Mouse (Mus musculus) heart, adult 8-10 months (tissue): ENCODE data around the gene Tom1l2. TPM values are rescaled to one million over a fixed set of nuclear protein-coding genes. Genes with fewer than 3 reads are reported as not detected.
A peak's percentile ranks its signal among the peaks of the same experiment; 100 is the strongest.

ENCODE experiments used
- DNase-seq: peaks from one replicate; pipeline ENCODE4 v3.0.0; 2022; ENCODE audit warnings: low spot score
- total RNA-seq, 4 experiments: library from RNA; stranded (reverse); gene quantifications; 2 replicates each; pipeline ENCODE4 v1.2.4; 2022

The Tom1l2 gene
- total RNA-seq: 100 to 1,000 TPM; 121 to 134 (median 127) TPM

DNA sequence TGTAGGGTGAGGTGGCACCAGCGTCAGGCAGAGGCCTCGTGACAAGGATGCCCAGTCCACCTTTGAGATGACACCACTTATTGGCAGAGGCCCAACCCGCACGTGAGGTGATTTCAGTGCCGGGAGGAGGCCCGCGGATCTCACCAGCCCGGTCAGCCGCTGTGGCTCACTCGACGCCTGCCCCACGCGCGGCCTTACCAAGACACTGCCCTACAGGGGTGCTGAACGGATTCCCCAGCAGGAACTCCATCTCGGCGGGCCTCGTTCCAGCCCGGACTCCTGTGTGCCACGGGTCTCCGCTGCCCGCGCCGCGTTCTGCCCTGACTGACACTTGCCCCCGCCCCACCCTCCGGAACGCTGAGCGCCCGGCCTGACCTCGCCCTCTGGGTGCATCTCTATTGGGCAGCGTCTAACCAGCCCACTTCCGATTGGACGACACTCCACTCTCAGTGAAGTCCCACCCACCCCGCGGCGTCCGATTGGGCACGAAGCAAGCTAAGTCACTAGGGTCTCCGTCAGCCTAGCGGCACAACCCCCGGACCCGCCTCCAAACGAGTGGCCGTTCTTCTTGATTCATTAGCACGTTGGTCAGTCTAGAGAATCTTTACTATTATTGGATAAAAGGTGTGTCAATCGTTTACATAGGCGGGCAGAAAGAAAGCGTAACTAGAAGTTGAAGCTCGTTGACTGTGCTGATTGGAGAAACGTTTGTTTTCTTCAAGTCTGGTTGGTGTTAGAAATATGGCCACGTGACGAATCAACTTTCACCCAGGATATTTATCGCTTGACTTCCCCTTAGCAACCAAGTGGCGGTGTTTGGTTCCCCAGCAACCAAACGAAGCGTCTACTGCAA is at the start of gene Tom1l2, which contains the start of gene Drc3:
TSS of gene Tom1l2 (minus strand) at position 347 of the 853 bp plus-strand sequence.
TSS of gene Drc3 (plus strand) at position 771 of the 853 bp plus-strand sequence.
- DNase-seq: peak; percentile 100

DNA sequence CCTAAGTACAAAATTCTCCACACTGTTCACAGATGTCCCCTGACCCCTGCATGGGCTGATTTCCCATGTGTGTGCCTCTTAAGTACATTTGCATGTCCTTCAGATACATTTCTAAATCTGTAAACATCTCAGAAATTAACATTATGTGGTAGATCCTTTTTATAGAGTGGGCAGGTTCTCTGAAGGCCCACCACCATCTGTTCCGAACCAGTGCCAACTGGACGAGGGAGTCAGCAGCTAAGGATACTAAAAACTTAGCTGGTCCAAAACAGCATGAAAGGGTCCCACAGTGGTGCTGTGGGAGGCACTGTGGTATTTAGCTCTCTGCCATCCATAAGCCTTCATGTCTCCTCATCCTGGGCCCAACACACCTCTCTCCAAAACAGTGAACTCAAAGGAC is 44.5 kb upstream of the Tom1l2 start:
- no peak for DNase-seq

DNA sequence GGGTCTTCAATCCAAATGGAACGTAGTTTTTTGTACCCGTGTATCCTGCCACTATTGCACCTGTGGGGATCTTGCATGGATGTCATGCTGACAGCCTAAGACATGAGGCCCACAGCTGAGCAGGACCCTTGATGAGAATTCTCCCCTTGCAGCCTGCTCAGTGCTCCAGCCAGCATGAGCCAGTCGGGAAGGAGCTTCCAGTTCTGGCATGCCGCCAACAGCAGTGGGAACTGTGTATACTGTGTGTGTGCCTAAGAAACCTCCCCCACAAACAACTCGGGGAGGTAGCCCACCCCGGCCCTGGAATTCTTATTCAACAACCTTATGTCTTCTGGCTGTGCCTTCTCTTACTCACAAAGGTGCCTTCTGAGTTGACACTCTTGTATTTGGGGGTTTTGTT is 43.8 kb upstream of the Tom1l2 start:
- DNase-seq: no peak

DNA sequence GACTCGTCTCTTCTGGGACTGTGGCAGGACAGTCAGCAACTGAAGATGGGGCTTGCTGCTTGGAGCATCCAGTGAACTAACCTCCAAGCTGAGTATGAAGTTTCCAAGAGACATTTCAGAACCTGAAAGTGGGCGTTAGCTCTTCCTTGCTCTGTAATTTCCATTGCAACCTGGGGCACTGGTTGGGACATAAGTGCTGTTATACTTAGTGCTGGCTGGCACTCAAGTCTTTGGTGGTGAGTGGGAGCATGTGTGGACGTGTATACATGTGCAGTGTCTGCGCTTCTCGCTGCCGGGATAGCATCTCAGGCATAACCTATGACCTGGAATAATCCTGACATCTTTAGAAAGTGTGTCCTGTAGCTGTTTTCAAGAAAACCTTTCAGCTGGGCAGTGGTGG is 38.6 kb upstream of the Tom1l2 start:
- no peak for DNase-seq

DNA sequence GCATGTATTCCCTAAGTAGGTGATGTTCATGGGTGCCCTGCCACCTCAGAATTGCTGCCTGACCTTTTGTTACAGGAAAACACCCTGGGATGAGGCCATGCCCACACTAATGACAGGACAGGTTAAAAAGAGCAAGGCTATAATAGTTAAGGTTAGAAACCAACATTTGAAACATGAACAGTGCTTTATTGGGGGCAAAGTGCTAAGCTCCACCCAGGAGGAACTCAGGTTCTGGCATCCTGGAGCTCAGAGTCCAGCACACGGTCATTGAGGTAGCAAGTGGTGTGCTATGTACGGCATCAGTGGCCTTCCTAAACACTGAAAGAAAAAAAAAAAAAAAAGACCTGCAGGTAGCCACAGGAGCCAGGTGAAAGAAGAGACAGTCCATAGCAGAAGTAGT is 35.2 kb upstream of the Tom1l2 start:
- DNase-seq: no peak

DNA sequence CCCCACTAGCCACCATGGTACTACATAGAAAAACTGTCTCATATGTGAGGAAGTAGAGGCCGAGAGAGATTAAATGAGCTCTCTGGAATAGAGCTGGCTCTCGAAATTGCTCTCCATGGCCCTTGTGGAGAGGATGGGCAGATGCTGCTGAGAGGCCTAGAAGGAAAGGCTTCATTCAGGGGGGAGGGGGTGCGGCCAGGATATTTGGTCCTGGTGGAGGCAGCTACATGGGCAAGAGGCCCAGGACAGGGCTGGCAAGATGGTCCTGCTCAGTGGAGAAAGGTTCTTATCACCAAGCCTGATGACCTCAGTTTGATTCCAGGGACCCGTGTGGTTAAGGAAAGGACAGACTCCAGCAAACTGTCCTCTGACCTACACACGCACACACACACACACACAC is 33.2 kb upstream of the Tom1l2 start:
- DNase-seq: no peak

DNA sequence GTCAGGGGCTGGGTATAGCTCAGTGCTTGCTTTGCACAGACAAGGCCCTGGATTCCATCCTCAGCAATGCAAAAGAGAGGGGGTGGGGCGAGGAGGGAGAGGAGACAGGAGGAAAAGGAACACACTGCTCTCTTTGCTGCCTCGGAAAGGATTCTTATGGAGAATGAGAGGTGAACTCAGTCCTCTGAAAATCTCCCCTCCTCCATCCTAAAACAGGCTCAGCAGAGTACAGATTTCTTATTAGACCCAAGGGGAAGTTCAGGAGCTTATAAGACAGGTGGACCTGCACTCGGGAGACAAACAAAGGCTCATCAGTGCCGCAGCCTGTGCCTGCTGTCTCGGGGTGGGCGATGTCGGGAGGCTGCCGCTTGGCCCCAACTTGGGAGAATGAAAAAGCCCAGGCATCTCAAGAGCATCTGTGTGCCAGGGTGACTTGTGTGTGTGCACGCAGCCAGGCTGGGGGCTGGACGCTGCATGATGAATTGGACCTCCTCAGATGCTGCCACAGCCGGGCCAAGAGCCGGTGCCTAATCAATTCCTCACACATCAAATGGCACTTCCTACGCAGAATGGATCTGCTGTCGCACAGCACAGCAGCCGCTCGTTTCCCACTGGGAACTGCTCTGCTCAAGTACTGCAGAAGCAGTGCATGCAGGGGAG is 32.2 kb upstream of the Tom1l2 start:
- DNase-seq: no peak

DNA sequence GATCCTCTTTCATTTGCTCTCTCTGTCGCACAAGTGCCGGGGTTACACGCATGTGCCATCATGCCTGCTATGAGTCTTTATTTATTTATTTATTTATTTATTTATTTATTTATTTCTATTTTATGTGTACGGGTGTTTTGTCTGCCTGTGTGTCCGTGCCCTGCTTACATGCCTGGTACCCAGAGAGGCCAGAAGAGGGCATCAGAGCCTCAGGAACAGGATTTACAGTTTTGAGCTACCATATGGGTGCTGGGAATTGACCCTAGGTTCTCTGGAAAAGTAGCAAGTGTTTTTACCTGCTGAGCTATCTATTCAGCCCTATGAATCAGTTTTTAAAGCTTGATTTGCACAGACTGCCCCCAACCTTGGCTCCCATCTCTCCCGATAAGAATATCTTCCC is 30.8 kb upstream of the Tom1l2 start:
- DNase-seq: no peak

DNA sequence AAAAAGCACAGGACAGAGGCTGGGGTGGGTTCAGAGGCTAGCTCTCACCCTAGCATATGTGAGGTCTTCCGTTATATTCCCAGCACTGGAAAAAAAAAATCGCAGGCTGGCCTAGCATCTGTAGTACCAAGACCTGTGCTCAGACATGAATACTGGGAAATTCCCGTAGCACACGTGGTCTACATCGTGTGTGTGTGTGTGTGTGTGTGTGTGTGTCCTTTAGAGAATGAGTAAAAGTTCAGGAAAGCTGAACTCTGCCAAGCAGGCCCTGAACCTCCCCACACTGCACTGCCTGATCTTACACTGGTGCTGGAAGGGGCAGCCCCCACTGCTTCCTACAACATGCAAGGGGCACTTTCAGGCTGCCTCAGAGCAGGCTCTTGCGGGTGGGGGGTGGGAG is 21.8 kb upstream of the Tom1l2 start:
- no peak for DNase-seq

DNA sequence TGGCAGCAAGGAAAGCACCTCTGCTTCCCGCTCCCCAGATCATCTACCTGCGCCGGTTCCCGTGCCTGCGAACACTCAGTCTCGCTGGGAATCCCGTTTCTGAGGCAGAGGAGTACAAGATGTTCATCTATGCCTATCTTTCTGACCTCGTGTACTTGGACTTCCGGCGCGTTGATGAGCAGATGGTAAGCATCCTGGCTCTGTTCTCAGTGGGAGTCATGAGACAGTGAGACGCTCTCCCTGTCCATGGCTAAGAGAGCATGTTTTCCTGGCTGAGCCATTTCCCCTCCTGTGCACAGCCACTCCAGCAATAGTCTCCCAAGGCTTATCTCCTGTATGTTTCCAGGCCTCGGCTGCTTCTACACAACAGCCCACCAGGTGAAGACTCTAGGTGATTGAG is 17.7 kb upstream of the Tom1l2 start:
- no peak for DNase-seq

DNA sequence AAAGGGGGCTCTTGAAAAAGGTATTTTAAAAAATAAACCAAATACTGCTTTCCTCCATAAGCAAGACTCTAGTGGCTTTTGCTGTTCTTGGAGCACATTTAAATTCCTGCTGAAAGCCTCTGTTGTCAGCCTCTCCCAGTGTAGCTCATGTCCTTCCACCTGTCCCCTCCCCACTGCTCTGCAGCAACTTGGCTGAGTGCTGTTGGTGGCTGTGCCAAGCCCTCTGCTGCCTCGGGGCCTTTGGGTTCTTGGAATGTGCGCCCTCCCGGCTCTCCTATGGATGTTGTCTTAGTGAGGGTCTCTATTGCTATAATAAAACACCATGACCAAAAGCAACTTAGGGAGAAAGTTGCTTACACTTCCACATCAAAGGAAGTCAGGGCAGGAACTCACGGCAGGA is 16.7 kb upstream of the Tom1l2 start:
- DNase-seq: no peak

DNA sequence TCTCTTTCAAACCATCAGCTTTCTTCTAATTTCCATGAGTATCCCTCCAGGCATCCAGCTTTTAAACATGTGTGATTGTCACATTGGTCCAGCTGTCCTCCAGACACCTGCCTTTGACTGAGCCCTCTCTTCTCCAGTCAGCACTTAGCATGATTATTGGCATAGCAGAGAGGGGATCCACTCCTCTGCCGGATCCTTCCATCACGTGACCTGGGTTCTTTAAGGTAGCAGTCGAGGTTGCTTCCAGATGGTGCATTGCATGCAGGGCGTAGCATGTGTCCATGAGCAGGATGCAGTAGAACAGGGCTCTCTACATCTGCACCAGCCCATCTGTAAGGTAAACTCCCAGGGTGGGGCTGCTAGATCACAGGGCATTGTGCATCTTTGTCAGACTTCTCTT is 16.2 kb upstream of the Tom1l2 start:
- DNase-seq: no peak

DNA sequence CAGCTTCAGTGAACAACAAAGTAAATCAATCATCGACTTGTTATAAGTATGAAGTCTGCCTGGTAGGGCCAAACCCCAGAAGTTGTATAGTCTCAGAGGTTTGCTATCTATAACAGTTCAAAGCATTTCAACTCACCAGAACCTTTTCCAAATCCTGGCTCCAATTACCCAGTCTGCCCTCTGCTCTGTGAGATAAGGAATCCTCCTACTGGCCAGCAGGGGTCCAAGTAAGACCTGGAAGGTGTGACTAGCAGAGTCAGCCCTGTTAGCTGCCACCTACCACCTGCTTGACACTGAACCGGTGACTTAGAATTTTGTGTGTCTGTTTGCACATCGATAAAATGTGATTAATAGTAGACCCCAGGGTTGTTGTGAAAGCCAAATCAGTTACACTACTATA is 14.6 kb upstream of the Tom1l2 start:
- no peak for DNase-seq

DNA sequence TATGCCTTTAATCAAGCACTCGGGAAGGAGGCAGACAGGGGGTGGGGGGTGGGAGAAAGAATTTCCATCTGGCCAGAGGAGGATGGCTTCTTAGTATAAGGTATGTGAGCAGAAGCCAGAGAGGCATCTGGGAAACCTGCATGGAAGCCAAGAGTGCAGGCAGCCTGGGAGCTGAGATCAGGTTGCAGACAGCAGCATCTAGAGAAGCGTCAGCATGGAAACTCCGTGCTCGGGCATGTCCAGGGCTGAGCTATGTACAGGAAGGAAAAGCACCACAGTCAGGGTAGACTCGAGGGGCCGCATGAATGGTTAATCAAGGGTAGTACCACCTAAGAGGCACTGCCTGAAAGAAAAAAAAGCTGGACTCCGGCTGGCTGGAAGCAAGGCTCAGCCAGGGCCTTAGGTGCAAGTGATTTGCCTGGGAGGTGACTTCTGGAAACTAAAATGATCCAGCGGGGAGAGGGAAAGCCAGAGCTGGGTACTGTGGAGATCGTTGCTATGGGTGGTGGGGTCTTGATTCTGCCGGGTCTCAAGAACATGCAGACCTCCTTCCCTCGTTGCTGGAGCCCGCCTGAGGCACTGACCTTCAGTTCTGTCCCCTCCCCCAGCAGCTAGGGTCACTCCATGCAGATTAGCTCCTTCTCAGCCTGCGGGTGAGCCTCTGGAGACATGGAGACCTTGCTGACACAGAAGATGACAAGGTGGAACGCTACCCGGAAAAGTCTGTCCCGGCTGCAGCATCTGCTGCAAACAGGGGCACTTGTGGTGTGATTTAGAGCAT is 13.7 kb upstream of the Tom1l2 start:
- no peak for DNase-seq

DNA sequence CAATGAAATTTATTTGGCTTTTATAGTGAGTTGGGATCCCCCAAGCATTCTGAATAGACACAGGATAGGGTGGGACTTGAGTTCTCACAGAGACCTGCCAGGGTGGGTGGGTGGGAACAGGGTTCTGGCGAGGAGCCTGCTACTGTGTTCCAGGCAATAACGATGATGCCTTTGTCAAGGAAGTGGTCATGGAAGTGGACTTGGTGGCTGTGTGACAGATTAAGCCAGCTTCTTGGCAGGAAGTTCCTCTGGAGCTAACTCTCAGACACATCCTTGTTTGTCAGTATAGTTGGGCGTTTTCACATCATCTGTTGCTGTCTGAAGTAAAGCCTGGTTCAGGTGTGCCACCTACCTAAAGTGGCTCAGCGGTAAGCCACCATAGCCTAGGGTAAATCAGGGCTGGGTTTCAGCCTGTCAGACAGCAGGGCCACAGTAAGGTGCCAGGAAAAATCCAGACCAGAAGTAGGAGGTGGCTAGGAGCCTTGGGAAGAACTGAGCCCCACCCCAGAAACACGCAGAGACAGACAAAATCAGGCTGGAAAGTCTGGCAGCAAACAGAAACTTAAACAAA is 8.0 kb upstream of the Tom1l2 start:
- DNase-seq: peak; percentile 69

DNA sequence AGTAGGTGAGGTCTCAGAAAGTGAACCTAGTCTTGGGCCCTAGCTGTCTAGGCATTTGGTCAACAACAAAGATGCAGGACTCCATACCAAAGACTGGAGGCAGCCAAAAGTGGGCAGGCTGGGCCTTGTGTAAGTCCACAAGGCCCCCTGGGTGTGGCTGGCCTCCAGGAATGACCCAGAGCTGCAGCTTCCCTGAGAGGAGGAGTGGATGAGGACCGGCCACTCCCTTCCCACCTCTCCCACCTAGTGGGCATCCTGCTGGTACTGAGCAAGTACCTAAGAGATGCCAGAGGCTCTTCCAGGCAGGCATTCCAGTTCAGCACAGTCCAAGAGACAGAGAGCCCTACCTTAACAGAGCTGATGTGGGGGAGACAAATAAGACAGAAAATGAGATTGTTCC is 7.2 kb upstream of the Tom1l2 start:
- DNase-seq: no peak

DNA sequence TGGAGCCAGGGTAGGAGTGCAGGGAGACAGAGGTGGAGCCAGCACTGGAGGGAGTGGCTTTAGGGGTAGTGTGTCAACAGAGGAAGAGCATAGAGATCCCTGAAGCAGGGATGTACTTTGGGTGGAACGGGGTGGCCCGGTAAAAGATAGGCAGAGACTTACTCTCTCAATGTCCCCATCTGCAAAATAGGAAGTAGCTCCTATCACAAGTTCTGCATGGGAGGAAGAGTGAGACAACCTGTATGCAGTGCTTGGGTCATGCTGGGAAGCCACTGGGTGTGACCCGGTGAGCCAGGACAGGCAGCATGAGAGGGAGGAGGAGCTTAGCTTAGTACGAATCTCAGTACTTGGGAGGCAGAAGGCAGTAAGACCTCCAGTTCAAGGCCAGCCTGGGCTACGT is 6.4 kb upstream of the Tom1l2 start:
- no peak for DNase-seq

DNA sequence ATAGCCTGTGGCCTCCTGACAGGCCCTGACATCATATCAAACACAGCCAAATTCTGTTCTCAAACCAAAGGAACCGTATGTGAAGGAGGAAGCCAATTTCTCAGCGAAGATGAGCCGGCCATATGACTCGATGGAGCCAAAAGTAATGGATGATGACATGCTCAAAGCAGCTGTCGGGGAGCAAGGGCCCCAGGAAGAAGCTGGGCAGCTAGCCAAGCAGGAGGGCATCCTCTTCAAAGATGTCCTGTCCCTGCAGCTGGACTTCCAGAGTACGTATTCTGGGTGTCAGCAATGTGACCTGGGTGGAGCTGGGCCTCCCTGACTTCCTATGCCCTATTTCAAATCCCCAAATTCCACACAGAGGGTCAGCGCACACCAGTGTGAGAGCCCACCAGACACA is 5.8 kb upstream of the Tom1l2 start:
- no peak for DNase-seq

DNA sequence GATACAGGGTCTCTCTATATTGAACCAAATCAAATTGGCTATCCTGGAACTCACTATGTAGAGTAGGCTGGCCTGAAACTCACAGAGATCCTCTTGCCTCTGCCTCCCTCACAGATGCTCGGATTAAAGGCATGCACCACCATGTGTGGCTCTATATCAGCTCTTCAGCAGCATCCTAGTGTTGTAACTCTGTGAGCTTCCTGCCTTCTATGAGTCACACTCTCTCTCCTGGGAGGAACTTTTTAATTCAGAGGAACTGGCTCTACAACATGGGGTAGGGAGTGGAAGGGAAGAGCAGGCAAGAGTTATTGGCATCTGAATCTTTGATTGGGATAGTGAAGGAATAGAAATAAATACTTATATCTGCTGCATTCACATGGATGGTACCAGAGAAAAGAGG is 4.4 kb upstream of the Tom1l2 start:
- DNase-seq: no peak

DNA sequence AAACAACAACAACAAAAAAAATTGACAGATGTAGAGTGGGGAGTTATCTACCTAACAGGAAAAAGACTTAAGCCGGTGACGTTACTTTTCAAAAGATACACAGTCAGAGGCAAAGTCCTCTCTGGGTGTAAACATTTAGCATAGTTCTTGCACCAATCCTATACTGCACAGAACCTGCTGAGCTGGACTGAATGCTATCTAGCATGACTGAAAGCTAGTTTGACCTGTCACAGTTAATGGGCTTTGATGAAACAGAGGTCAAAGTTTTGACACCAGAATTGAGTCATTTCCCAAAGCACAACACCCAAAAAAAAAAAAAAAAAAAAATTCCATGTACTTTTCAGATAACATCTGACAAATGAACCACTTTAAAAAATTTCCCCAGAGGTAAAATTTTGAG is 3.2 kb upstream of the Tom1l2 start:
- no peak for DNase-seq

DNA sequence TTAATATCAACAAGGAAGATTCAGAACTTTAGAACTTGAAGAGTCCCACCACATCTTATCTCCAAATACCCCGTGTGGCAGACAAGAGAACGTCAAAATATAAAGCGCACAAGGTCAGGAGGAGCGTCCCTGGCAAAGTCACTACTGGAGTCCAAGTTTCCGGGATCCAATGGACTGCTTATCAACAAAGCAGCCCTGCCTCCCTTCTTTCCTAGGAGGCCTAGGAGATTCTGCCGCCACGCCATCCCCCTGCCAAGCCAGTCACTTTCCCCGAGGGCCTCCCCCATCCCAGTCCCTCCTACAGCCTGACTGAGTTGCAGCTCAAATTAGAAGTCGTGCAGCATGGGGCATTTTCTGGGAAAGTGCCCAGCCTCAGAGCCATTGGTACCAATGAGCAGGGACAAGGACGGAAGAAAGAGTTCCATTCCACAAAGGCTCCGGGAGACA is 757 bp downstream of the Tom1l2 start:
- DNase-seq: peak; percentile 44

DNA sequence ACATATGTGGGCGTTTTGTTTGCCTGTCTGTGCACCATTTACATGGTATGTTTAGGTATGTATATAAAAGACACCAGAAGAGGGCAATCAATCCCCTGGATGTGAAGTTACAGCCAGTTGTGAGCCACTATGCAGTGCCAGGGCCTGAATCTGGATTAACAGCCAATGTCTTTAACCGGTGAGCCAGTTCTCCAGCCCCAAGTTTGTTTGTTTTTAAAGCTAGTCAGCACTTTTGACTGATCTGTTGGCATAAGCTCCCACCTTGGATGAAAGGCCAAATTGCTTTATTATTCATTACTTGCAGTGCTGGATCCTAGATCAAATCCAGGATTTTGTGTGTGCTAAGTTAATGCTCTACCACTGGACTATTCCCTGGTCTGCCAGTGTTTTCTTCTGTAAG is 1.3 kb downstream of the Tom1l2 start:
- no peak for DNase-seq
